Mouse (Mus musculus): ENCODE results near the gene Nags. TPM values are rescaled to one million over a fixed set of nuclear protein-coding genes. Genes with fewer than 3 reads are reported as not detected.
A peak's percentile ranks its signal among the peaks of the same experiment; 100 is the strongest.

The Nags gene
- polyA plus RNA-seq, 2 experiments: 7.5 to 10.1 TPM

DNA sequence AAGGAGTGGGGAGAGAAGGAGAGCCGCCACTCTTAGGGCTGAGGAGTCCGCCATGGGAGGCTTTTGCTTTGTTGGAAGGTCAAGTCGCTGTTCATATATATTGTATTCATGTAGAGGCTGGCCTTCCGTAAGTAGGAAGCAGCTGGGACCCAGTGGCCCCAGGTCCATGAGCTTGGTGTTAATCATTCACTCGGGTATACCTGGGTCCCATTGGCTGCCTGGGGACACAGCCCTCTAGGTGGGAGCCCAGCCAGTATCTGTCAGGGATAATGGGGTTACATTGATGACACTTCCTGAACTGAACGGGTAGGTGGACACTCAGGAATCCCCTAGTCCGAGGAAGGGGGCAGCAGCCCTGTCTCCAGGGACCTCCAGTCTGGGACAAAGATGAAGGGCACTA, 3.0 kb upstream of the Nags start:
- DNase-seq (ENCODE audit: low read depth in 3 of 3, low spot score in 3 of 3): no peak
- no peak overlapping the region for H3K4me3 ChIP-seq (ENCODE audit: insufficient read depth in 1 of 2, low read depth in 2 of 2, low read length in 2 of 2)
- ATAC-seq (ENCODE audit: insufficient read depth): peak; percentile 50; the same call in 1 of the 2 replicates

DNA sequence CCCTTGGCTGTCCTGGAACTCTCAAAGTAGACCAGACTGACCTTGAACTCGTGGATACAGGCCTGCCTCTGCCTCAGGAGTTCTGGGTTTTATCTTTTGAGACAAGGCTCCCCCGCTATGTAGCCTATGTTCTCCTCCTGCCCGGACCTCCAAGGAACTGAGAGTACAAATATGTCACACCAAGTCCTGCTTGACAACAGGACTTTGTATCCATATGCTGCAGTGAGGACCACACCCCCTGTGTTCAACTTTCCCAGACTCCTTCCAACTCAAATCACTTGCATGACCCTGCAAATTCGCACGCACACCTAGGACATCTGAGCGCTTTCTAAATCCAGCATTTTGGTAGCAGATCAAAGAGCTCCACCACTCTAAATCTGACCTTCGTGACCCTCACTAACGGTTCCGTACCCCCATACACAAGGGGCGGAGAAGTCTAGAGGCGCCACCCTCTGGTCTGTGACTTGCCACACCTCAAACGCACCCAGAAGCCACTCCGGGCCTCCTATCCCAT, 299 bp upstream of the Nags start:
- Histone ChIP-seq H3K9ac (replicated peaks) (no peak overlapping the region), H3K27ac (no peak overlapping the region), H3K4me3 (ENCODE audit: insufficient read depth in 1 of 2, low read depth in 2 of 2, low read length in 2 of 2) (peak overlapping the region in 1 of 2 experiments; percentile 56; a peak in 3 of 4 replicates), H3K9me3 (ENCODE audit: control insufficient read depth, low read length) (no peaks in the 10 kb centered on the region), H3K36me3 (replicated peaks; ENCODE audit: control insufficient read depth, insufficient read depth, low read depth) (no peaks in the 10 kb centered on the region; the same call in 1 of the 2 replicates), H3K4me2 (ENCODE audit: low read depth) (peak overlapping the region; percentile 66), H3K27me3 (ENCODE audit: control insufficient read depth, insufficient read depth, low read length) (peaks cover 39% of the 10 kb centered on the region), H3K4me1 (replicated peaks; ENCODE audit: control insufficient read depth in 2 of 2, insufficient read depth in 2 of 2, low read length in 1 of 2) (peaks cover 0 to 5% of the 10 kb centered on the region in 2 experiments; a peak in 3 of 4 replicates)
- ATAC-seq (ENCODE audit: insufficient read depth) (peak; percentile 63; the same call in 1 of the 2 replicates), DNase-seq (ENCODE audit: low read depth in 3 of 3, low spot score in 3 of 3) (peak in 1 of 3 experiments; percentile 41)
- WGBS (ENCODE audit: insufficient replicate concordance): 19% methylated on average over 13 of the region's 13 CpGs
- TF ChIP-seq CTCF (IDR thresholded peaks at IDR 0.05; ENCODE audit: low read depth) (peak; percentile 37), EP300 (IDR thresholded peaks at IDR 0.05; ENCODE audit: low read depth) (no peak)

More for the DNA sequence above, 3.0 kb upstream of the Nags start:
- no peak overlapping the region for H3K27ac ChIP-seq
- H3K9ac ChIP-seq (replicated peaks): no peak overlapping the region
- H3K4me1 ChIP-seq (replicated peaks; ENCODE audit: control insufficient read depth in 2 of 2, insufficient read depth in 2 of 2, low read length in 1 of 2): peaks cover 0 to 5% of the 10 kb centered on the region in 2 experiments; a peak in 3 of 4 replicates
- WGBS (ENCODE audit: insufficient replicate concordance): 50% methylated on average over 7 of the region's 7 CpGs
- TF ChIP-seq EP300 (IDR thresholded peaks at IDR 0.05; ENCODE audit: low read depth) (no peak), CTCF (IDR thresholded peaks at IDR 0.05; ENCODE audit: low read depth) (no peak)
- H3K9me3 ChIP-seq (ENCODE audit: control insufficient read depth, low read length): no peaks in the 10 kb centered on the region
- no peaks in the 10 kb centered on the region for H3K36me3 ChIP-seq (replicated peaks; ENCODE audit: control insufficient read depth, insufficient read depth, low read depth)
- peaks cover 30% of the 10 kb centered on the region for H3K27me3 ChIP-seq (ENCODE audit: control insufficient read depth, insufficient read depth, low read length)
- H3K4me2 ChIP-seq (ENCODE audit: low read depth): 0 out of 2 replicates have a peak overlapping the region, but pooled peaks have one; percentile 2

- under 1% methylated on average over 16 of the region's 16 CpGs for WGBS (ENCODE audit: insufficient replicate concordance)
- no peaks in the 10 kb centered on the region; the same call in 1 of the 2 replicates for H3K36me3 ChIP-seq (replicated peaks; ENCODE audit: control insufficient read depth, insufficient read depth, low read depth)
- peaks cover 0 to 5% of the 10 kb centered on the region in 2 experiments; a peak in 3 of 4 replicates for H3K4me1 ChIP-seq (replicated peaks; ENCODE audit: control insufficient read depth in 2 of 2, insufficient read depth in 2 of 2, low read length in 1 of 2)
- peak; percentile 67 for ATAC-seq (ENCODE audit: insufficient read depth)
- no peaks in the 10 kb centered on the region for H3K9me3 ChIP-seq (ENCODE audit: control insufficient read depth, low read length)
- H3K27me3 ChIP-seq (ENCODE audit: control insufficient read depth, insufficient read depth, low read length): peaks cover 39% of the 10 kb centered on the region
- DNase-seq (ENCODE audit: low read depth in 3 of 3, low spot score in 3 of 3): peak in 2 of 3 experiments; percentile 38 to 44
- no peak overlapping the region for H3K27ac ChIP-seq
- TF ChIP-seq CTCF (IDR thresholded peaks at IDR 0.05; ENCODE audit: low read depth) (no peak), EP300 (IDR thresholded peaks at IDR 0.05; ENCODE audit: low read depth) (no peak)
- H3K9ac ChIP-seq (replicated peaks): peak overlapping the region; percentile 58
- H3K4me2 ChIP-seq (ENCODE audit: low read depth): peak overlapping the region; percentile 66
- H3K4me3 ChIP-seq (ENCODE audit: insufficient read depth in 1 of 2, low read depth in 2 of 2, low read length in 2 of 2): peak overlapping the region; percentile 47 to 56
These were observed 692 bp downstream of the Nags start for GRCm38 (mm10) chr11:102146005-102146404.

DNA sequence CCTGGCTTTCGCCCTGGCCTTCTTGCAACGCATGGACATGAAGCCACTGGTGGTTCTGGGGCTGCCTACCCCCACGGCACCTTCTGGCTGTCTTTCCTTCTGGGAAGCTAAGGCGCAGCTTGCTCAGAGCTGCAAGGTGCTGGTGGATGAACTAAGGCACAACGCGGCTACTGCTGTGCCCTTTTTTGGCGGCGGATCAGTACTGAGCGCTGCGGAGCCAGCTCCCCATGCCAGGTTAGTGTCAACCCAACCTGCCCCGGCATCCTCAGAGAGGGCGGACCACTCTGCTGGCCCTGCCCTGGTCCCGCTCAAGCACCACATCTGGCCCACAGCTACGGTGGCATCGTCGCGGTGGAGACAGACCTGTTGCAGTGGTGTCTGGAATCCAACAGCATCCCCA, 1.2 kb downstream of the Nags start:
- DNase-seq (ENCODE audit: low read depth in 3 of 3, low spot score in 3 of 3) (no peak), ATAC-seq (ENCODE audit: insufficient read depth) (no peak)
- no peak for TF ChIP-seq CTCF (IDR thresholded peaks at IDR 0.05; ENCODE audit: low read depth)
- TF ChIP-seq EP300 (IDR thresholded peaks at IDR 0.05; ENCODE audit: low read depth): no peak
- H3K27ac ChIP-seq: no peak overlapping the region
- WGBS (ENCODE audit: insufficient replicate concordance): 10% methylated on average over 17 of the region's 17 CpGs
- H3K4me2 ChIP-seq (ENCODE audit: low read depth): peak overlapping the region; percentile 66
- H3K4me1 ChIP-seq (replicated peaks; ENCODE audit: control insufficient read depth in 2 of 2, insufficient read depth in 2 of 2, low read length in 1 of 2): peaks cover 0 to 5% of the 10 kb centered on the region in 2 experiments; a peak in 3 of 4 replicates
- H3K9ac ChIP-seq (replicated peaks): peak overlapping the region; percentile 58
- no peaks in the 10 kb centered on the region; the same call in 1 of the 2 replicates for H3K36me3 ChIP-seq (replicated peaks; ENCODE audit: control insufficient read depth, insufficient read depth, low read depth)
- H3K9me3 ChIP-seq (ENCODE audit: control insufficient read depth, low read length): no peaks in the 10 kb centered on the region
- peaks cover 39% of the 10 kb centered on the region for H3K27me3 ChIP-seq (ENCODE audit: control insufficient read depth, insufficient read depth, low read length)
- H3K4me3 ChIP-seq (ENCODE audit: insufficient read depth in 1 of 2, low read depth in 2 of 2, low read length in 2 of 2): peak overlapping the region; percentile 47 to 56

DNA sequence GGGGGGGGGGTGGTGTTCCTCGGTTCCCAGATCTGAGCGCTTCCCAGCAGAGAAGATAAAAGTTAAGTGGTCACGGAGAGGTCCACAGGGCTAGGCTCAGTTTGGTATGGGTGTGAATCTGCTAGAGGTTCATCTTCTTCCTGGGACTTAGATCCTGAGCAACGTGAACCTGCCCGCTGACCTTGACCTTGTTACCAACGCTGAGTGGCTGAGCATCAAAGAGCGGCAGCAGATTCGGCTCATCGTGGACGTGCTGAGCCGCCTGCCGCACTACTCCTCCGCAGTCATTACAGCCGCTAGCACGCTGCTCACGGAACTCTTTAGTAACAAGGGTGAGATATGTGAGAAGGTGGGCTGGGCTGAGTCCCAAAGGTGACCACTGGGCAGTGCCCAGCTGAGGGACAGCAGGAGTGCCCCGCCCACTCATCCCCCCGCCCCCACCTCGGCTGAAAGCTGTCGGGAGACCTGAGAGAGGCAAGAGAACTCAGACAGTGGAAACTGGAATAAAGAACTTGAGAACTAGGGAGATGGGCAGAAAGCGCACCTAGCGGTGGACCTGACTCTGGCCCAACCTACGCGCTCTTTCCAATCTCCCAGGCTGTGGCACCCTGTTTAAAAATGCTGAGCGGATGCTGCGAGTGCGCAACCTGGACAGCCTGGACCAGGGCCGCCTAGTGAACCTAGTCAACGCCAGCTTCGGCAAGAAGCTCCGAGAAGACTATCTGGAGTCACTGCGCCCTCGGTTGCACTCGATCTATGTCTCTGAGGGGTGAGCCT, 2.1 kb downstream of the Nags start:
- WGBS (ENCODE audit: insufficient replicate concordance): 19% methylated on average over 34 of the region's 34 CpGs
- peak overlapping the region; percentile 66 for H3K4me2 ChIP-seq (ENCODE audit: low read depth)
- peak overlapping the region in 1 of 2 experiments; percentile 56; a peak in 2 of 4 replicates for H3K4me3 ChIP-seq (ENCODE audit: insufficient read depth in 1 of 2, low read depth in 2 of 2, low read length in 2 of 2)
- H3K27ac ChIP-seq: no peak overlapping the region
- TF ChIP-seq CTCF (IDR thresholded peaks at IDR 0.05; ENCODE audit: low read depth) (no peak), EP300 (IDR thresholded peaks at IDR 0.05; ENCODE audit: low read depth) (no peak)
- DNase-seq (ENCODE audit: low read depth in 3 of 3, low spot score in 3 of 3): no peak
- no peak overlapping the region for H3K9ac ChIP-seq (replicated peaks)
- no peak for ATAC-seq (ENCODE audit: insufficient read depth)
- no peaks in the 10 kb centered on the region for H3K9me3 ChIP-seq (ENCODE audit: control insufficient read depth, low read length)
- no peaks in the 10 kb centered on the region; the same call in 1 of the 2 replicates for H3K36me3 ChIP-seq (replicated peaks; ENCODE audit: control insufficient read depth, insufficient read depth, low read depth)
- peaks cover 0 to 5% of the 10 kb centered on the region in 2 experiments; a peak in 3 of 4 replicates for H3K4me1 ChIP-seq (replicated peaks; ENCODE audit: control insufficient read depth in 2 of 2, insufficient read depth in 2 of 2, low read length in 1 of 2)
- H3K27me3 ChIP-seq (ENCODE audit: control insufficient read depth, insufficient read depth, low read length): peaks cover 39% of the 10 kb centered on the region
